Comparison of ENCODE assay signal across 10 mouse cellular contexts in the genomic region with DNA sequence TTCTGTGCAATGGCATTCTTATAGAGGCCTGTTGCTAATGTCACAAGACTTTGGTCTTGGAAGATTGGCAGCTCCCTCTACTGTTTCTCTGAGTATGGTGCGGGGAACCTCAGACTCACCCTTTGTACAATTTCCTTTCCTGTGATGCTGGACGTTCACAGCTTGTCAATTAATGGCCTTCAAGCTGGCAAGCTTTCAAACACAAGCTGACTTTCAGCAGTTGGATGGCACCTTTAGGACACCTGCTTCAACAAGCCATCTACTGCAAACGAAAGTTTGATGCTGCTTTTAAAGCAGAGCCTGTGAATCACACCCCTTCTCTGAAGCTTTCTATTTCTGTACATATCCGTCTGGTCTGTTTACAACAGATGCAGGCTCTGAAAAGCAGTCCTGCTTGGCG.
DNase-seq lines count a peak whose midpoint lies in the region; ATAC-seq and TF ChIP-seq lines count a peak whose summit lies in the region.
"Had no signal": no experiment of that assay in that cellular context is flagged by ENCODE, and none has a peak within 500 bp of the region (broad histone marks: within the 10 kb centered on the region; RNA-seq: fewer than 3 reads in every experiment).

No protein-coding gene starts in this region.

- no peak overlapping the region for H3K9ac ChIP-seq in heart, adult 2 months (ENCODE audit: low read depth, low read length)
- no peak overlapping the region for H3K9ac ChIP-seq in liver, postnatal 0 days (replicated peaks)
- H3K9ac ChIP-seq: intestine, embryonic 15.5 days had no signal

- no peaks in the 10 kb centered on the region for H3K27me3 ChIP-seq in heart, adult 2 months (ENCODE audit: control insufficient read depth, insufficient read depth, low read length)
- no peaks in the 10 kb centered on the region for H3K27me3 ChIP-seq in liver, postnatal 0 days (ENCODE audit: insufficient read depth, low read length)
- H3K27me3 ChIP-seq: intestine, embryonic 15.5 days had no signal

- no peak overlapping the region for H3K4me2 ChIP-seq in liver, postnatal 0 days (ENCODE audit: low read depth, low read length)
- H3K4me2 ChIP-seq: intestine, embryonic 15.5 days had no signal

- no peak overlapping the region for H3K4me3 ChIP-seq in heart, adult 2 months
- no peak overlapping the region for H3K4me3 ChIP-seq in liver, postnatal 0 days (ENCODE audit: low read depth, low read length)
- H3K4me3 ChIP-seq: intestine, embryonic 15.5 days had no signal

- TF ChIP-seq CTCF in heart, adult 2 months (IDR thresholded peaks at IDR 0.05): peak; percentile 26
- TF ChIP-seq CTCF in liver, postnatal 0 days (IDR thresholded peaks at IDR 0.05; ENCODE audit: low read depth): no peak

- 40% methylated on average over 5 of the region's 5 CpGs for WGBS in heart, adult 2 months
- WGBS in liver, postnatal 0 days (ENCODE audit: insufficient replicate concordance): 51% methylated on average over 5 of the region's 5 CpGs

- H3K27ac ChIP-seq in heart, adult 2 months: no peak overlapping the region
- H3K27ac ChIP-seq in liver, postnatal 0 days (ENCODE audit: low read depth): no peak overlapping the region
- H3K27ac ChIP-seq: intestine, embryonic 15.5 days had no signal

- intact Hi-C loops in heart, adult 2 months (cut with DNase I): loop anchor here (5.0 kb wide), 1 partner anchor 1410 kb away; no protein-coding TSS in a partner anchor
- intact Hi-C loops in left cerebral cortex, postnatal 14 days (cut with DNase I): loop anchor here (5.0 kb wide), 2 partner anchors 840 to 1465 kb away; a partner anchor contains a TSS
- intact Hi-C loops in gastrocnemius, postnatal 14 days (cut with DNase I; ENCODE audit: low total_unique reads): no loop called here

- no peak for TF ChIP-seq POLR2A in heart, adult 2 months (IDR thresholded peaks at IDR 0.05; ENCODE audit: insufficient read depth, low read depth, low read length)

- no peak for ATAC-seq in liver, postnatal 0 days
- ATAC-seq: intestine, embryonic 15.5 days had no signal

- no peak for TF ChIP-seq EP300 in heart, adult 2 months (IDR thresholded peaks at IDR 0.05; ENCODE audit: insufficient read depth, low read depth, low read length)
- no peak for TF ChIP-seq EP300 in liver, postnatal 0 days (IDR thresholded peaks at IDR 0.05; ENCODE audit: low read depth)

- no peak for DNase-seq in heart, adult 2 months
- DNase-seq in heart, adult 8-10 months (ENCODE audit: low spot score): no peak
- DNase-seq in R1 (ENCODE audit: low read depth, low spot score): peak; percentile 3
- DNase-seq in frontal cortex, postnatal 14 days (ENCODE audit: low spot score in 2 of 2): peak; percentile 17 to 20
- peak; percentile 48 to 62 for DNase-seq in left cerebral cortex, postnatal 14 days (ENCODE audit: low spot score in 2 of 2)
- no peak for DNase-seq in Muller cell, postnatal 12 days (ENCODE audit: inconsistent ontology term)
- no peak for DNase-seq in gastrocnemius, postnatal 14 days
- DNase-seq in liver, postnatal 0 days: no peak
- DNase-seq: spleen, adult 18-20 months had no signal

- no peaks in the 10 kb centered on the region for H3K79me2 ChIP-seq in heart, adult 2 months (replicated peaks; ENCODE audit: control insufficient read depth, insufficient read depth, low read length)

- H3K36me3 ChIP-seq in heart, adult 2 months (ENCODE audit: control insufficient read depth, insufficient read depth, low read length): no peaks in the 10 kb centered on the region
- no peaks in the 10 kb centered on the region for H3K36me3 ChIP-seq in liver, postnatal 0 days (replicated peaks; ENCODE audit: insufficient read depth, low read length)
- H3K36me3 ChIP-seq: intestine, embryonic 15.5 days had no signal

- no peaks in the 10 kb centered on the region for H3K9me3 ChIP-seq in liver, postnatal 0 days (ENCODE audit: low read length)
- H3K9me3 ChIP-seq: intestine, embryonic 15.5 days had no signal

- no peaks in the 10 kb centered on the region for H3K4me1 ChIP-seq in heart, adult 2 months (ENCODE audit: control insufficient read depth, insufficient read depth, low read length)
- no peaks in the 10 kb centered on the region for H3K4me1 ChIP-seq in liver, postnatal 0 days (ENCODE audit: insufficient read depth)
- H3K4me1 ChIP-seq: intestine, embryonic 15.5 days had no signal

Comparison
In these comparisons a context has a peak if more than half of its experiments do, and no peak if none do; other contexts are left out.
1. DNase-seq: peak in R1 (single experiment), frontal cortex, postnatal 14 days (2 of 2) and left cerebral cortex, postnatal 14 days (2 of 2); none in heart, adult 2 months (0 of 2), heart, adult 8-10 months (single experiment), Muller cell, postnatal 12 days (single experiment), gastrocnemius, postnatal 14 days (single experiment) and liver, postnatal 0 days (single experiment).